Mouse (Mus musculus) common myeloid progenitor, adult 5-6 weeks (primary cell): ENCODE results near the gene Med14. TPM values are rescaled to one million over a fixed set of nuclear protein-coding genes. Genes with fewer than 3 reads are reported as not detected.

Experiments
- ATAC-seq: replicated peaks from 2 replicates; pipeline ENCODE4 v1.8.0; 2016; ENCODE audit warnings: low read depth, mild to moderate bottlenecking, moderate TSS enrichment, inconsistent platforms; ENCODE audit not compliant: poor library complexity, severe bottlenecking
- total RNA-seq: library from RNA; stranded (forward); fragments of 200-1000, 187-1606 nt; gene quantifications from 2 replicates; pipeline ENCODE4 v1.2.3, GENCODE M21; 2017

Med14 gene
- total RNA-seq, 1 experiment from 2014 or later, result 33.8 TPM

GRCm38 (mm10) chrX:12677396-12677795 lies 84.5 kb downstream of the Med14 start:
- no peak for ATAC-seq

GRCm38 (mm10) chrX:12673054-12673775 lies 88.7 kb downstream of the Med14 start, which contains the start of gene 1810030O07Rik:
TSS of gene 1810030O07Rik (minus strand) at chrX:12673668.
- ATAC-seq, result peak; percentile 99

- no peak for ATAC-seq
Measured at GRCm38 (mm10) chrX:12653879-12654278, 108.0 kb downstream of the Med14 start.

GRCm38 (mm10) chrX:12651906-12652305 lies 110.0 kb downstream of the Med14 start:
- no peak for ATAC-seq

- ATAC-seq, result no peak
Measured at GRCm38 (mm10) chrX:12645531-12646304, 116.2 kb downstream of the Med14 start.

GRCm38 (mm10) chrX:12644976-12645375 lies 116.9 kb downstream of the Med14 start:
- no peak for ATAC-seq

Other genes with a start within 250 kb of the Med14 start
- gene Atp6ap2, start 174.3 kb downstream of the Med14 start, total RNA-seq, result 68.8 and 72.1 TPM in 2 replicates
- 30.7 and 34.4 TPM in 2 replicates for gene 1810030O07Rik, start 88.4 kb downstream of the Med14 start, total RNA-seq